Mouse (Mus musculus): ENCODE results near the gene Chrd. TPM values are rescaled to one million over a fixed set of nuclear protein-coding genes. Genes with fewer than 3 reads are reported as not detected.

The Chrd gene
- polyA plus RNA-seq, 1 experiment, result 1.1 TPM

DNA sequence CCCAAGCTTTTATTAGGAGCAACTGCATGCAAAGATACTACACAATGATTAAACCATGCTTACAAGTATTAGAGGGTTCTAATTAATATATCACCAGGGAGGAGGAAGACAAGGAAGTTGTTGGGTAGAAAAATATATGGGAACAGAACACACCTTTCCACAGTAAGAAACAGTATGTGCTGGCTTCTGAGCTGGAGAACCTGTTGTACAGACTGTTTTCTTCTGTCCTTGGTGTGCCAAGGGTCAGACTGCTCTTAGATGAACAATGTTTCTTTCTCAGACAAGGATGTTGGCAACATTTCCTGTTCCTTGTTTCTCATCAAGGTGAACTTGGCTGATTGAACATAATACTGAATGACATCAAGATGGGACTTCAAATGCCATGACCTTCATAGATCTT, 51.8 kb downstream of the Chrd start:
- no peaks in the 10 kb centered on the region for H3K27me3 ChIP-seq (ENCODE audit: control insufficient read depth, insufficient read depth, low read length, poor library complexity, severe bottlenecking)
- H3K4me1 ChIP-seq (ENCODE audit: control insufficient read depth, insufficient read depth, low read length), result no peaks in the 10 kb centered on the region
- H3K9ac ChIP-seq (ENCODE audit: low read depth, poor library complexity, severe bottlenecking), result no peak overlapping the region
- no peaks in the 10 kb centered on the region for H3K9me3 ChIP-seq (replicated peaks; ENCODE audit: control insufficient read depth, insufficient read depth, low read length, poor library complexity, severe bottlenecking)
- H3K27ac ChIP-seq (ENCODE audit: insufficient read depth, low read length), result no peak overlapping the region
- no peak overlapping the region for H3K4me3 ChIP-seq (ENCODE audit: low read depth, low read length)
- TF ChIP-seq POLR2A (IDR thresholded peaks at IDR 0.05; ENCODE audit: insufficient read depth, low read length) (no peak), CTCF (IDR thresholded peaks at IDR 0.05; ENCODE audit: low read depth, low read length) (no peak), EP300 (IDR thresholded peaks at IDR 0.05; ENCODE audit: insufficient read depth, low read depth, low read length) (no peak)
- no peaks in the 10 kb centered on the region for H3K36me3 ChIP-seq (ENCODE audit: control insufficient read depth, insufficient read depth, low read length, poor library complexity, severe bottlenecking)

DNA sequence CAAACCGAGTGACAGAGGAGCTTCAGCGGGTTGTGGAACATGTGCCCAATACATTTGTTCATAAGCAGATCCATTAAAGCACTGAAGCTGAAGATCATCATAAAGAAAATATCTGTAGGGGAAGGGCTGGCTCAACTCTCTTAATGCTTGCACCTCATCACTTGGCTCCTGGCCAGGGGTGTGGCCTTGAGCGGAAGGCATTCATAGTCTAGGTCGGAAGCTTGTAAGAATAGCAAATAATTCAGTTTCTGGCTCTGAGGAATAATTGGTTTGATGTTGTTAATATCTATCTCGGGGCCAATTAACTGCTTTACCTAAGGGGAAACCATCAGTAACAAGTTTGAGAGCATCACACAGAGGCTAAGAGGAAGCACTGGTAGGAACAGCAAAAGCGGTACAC, 53.6 kb downstream of the Chrd start:
- no peak overlapping the region for H3K9ac ChIP-seq (ENCODE audit: low read depth, poor library complexity, severe bottlenecking)

DNA sequence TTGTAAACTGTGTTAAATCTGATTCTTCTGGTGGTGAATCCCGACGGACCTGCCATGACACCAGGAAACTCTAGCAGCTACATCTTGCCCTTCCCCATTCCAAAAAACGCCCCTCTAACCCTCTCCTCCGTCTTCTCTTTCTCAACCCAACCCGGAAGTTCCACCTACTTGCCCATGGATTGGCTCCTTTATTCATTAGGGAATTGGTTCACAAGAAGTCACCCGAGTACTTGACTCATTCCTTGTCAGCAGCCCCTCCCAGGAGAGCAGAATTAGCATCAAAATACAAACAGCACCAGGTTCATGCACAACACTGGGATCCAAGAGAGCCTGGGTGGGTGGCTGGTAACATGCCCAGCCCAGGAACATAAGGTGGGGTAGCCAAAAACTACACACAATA, 58.9 kb downstream of the Chrd start:
- H3K9me3 ChIP-seq (replicated peaks; ENCODE audit: control insufficient read depth, insufficient read depth, low read length, poor library complexity, severe bottlenecking), result no peaks in the 10 kb centered on the region
- peak overlapping the region; percentile 97 for H3K4me3 ChIP-seq (ENCODE audit: low read depth, low read length)
- H3K4me1 ChIP-seq (ENCODE audit: control insufficient read depth, insufficient read depth, low read length), result no peaks in the 10 kb centered on the region
- peak overlapping the region; percentile 96 for H3K27ac ChIP-seq (ENCODE audit: insufficient read depth, low read length)
- H3K9ac ChIP-seq (ENCODE audit: low read depth, poor library complexity, severe bottlenecking), result peak overlapping the region; percentile 78
- no peaks in the 10 kb centered on the region for H3K36me3 ChIP-seq (ENCODE audit: control insufficient read depth, insufficient read depth, low read length, poor library complexity, severe bottlenecking)
- TF ChIP-seq EP300 (IDR thresholded peaks at IDR 0.05; ENCODE audit: insufficient read depth, low read depth, low read length) (no peak), POLR2A (IDR thresholded peaks at IDR 0.05; ENCODE audit: insufficient read depth, low read length) (no peak), CTCF (IDR thresholded peaks at IDR 0.05; ENCODE audit: low read depth, low read length) (no peak)
- no peaks in the 10 kb centered on the region for H3K27me3 ChIP-seq (ENCODE audit: control insufficient read depth, insufficient read depth, low read length, poor library complexity, severe bottlenecking)

More for the DNA sequence above, 53.6 kb downstream of the Chrd start:
- Histone ChIP-seq H3K27ac (ENCODE audit: insufficient read depth, low read length) (no peak overlapping the region), H3K27me3 (ENCODE audit: control insufficient read depth, insufficient read depth, low read length, poor library complexity, severe bottlenecking) (no peaks in the 10 kb centered on the region), H3K4me1 (ENCODE audit: control insufficient read depth, insufficient read depth, low read length) (no peaks in the 10 kb centered on the region), H3K4me3 (ENCODE audit: low read depth, low read length) (no peak overlapping the region), H3K36me3 (ENCODE audit: control insufficient read depth, insufficient read depth, low read length, poor library complexity, severe bottlenecking) (no peaks in the 10 kb centered on the region), H3K9me3 (replicated peaks; ENCODE audit: control insufficient read depth, insufficient read depth, low read length, poor library complexity, severe bottlenecking) (no peaks in the 10 kb centered on the region)
- TF ChIP-seq EP300 (IDR thresholded peaks at IDR 0.05; ENCODE audit: insufficient read depth, low read depth, low read length) (no peak), CTCF (IDR thresholded peaks at IDR 0.05; ENCODE audit: low read depth, low read length) (no peak), POLR2A (IDR thresholded peaks at IDR 0.05; ENCODE audit: insufficient read depth, low read length) (no peak)

Other genes starting within 250 kb of the Chrd start
- 86.6 and 94.0 TPM in 2 replicates for gene Eif2b5, start 234.3 kb upstream of the Chrd start, polyA plus RNA-seq (2011; ENCODE audit: insufficient read depth, insufficient read length, low read depth, missing spikeins)
- 37.9 and 38.8 TPM in 2 replicates for gene Dvl3, start 216.1 kb upstream of the Chrd start, polyA plus RNA-seq (2011; ENCODE audit: insufficient read depth, insufficient read length, low read depth, missing spikeins)
- gene Ap2m1, start 197.6 kb upstream of the Chrd start, polyA plus RNA-seq (2011; ENCODE audit: insufficient read depth, insufficient read length, low read depth, missing spikeins), result 282 and 298 TPM in 2 replicates
- 56.2 and 61.0 TPM in 2 replicates for gene Abcf3, start 184.6 kb upstream of the Chrd start, polyA plus RNA-seq (2011; ENCODE audit: insufficient read depth, insufficient read length, low read depth, missing spikeins)
- gene Vwa5b2, start 143.7 kb upstream of the Chrd start, polyA plus RNA-seq (2011; ENCODE audit: insufficient read depth, insufficient read length, low read depth, missing spikeins), result 1.2 TPM in 2 replicates
- 9.4 and 10.8 TPM in 2 replicates for gene Eef1akmt4, start 121.5 kb upstream of the Chrd start, polyA plus RNA-seq (2011; ENCODE audit: insufficient read depth, insufficient read length, low read depth, missing spikeins)
- not detected in 2 replicates for gene Gm49333, start 121.5 kb upstream of the Chrd start, polyA plus RNA-seq (2011; ENCODE audit: insufficient read depth, insufficient read length, low read depth, missing spikeins)
- gene Alg3, start 121.4 kb upstream of the Chrd start, polyA plus RNA-seq (2011; ENCODE audit: insufficient read depth, insufficient read length, low read depth, missing spikeins), result 36.7 and 39.3 TPM in 2 replicates
- gene Camk2n2, start 111.8 kb upstream of the Chrd start, polyA plus RNA-seq (2011; ENCODE audit: insufficient read depth, insufficient read length, low read depth, missing spikeins), result 1.7 and 2.4 TPM in 2 replicates
- gene Ece2, start 103.3 kb upstream of the Chrd start, polyA plus RNA-seq (2011; ENCODE audit: insufficient read depth, insufficient read length, low read depth, missing spikeins), result 3.4 and 3.6 TPM in 2 replicates
- gene Psmd2, start 81.5 kb upstream of the Chrd start, polyA plus RNA-seq (2011; ENCODE audit: insufficient read depth, insufficient read length, low read depth, missing spikeins), result 276 and 288 TPM in 2 replicates
- 462 and 483 TPM in 2 replicates for gene Eif4g1, start 64.8 kb upstream of the Chrd start, polyA plus RNA-seq (2011; ENCODE audit: insufficient read depth, insufficient read length, low read depth, missing spikeins)
- 5.9 and 7.1 TPM in 2 replicates for gene Fam131a, start 39.9 kb upstream of the Chrd start, polyA plus RNA-seq (2011; ENCODE audit: insufficient read depth, insufficient read length, low read depth, missing spikeins)
- gene Polr2h, start 15.5 kb upstream of the Chrd start, polyA plus RNA-seq (2011; ENCODE audit: insufficient read depth, insufficient read length, low read depth, missing spikeins), result 90.6 and 94.5 TPM in 2 replicates
- 8.8 and 10.2 TPM in 2 replicates for gene Clcn2, start 15.4 kb upstream of the Chrd start, polyA plus RNA-seq (2011; ENCODE audit: insufficient read depth, insufficient read length, low read depth, missing spikeins)
- 4.6 and 4.7 TPM in 2 replicates for gene Thpo, start 1.4 kb downstream of the Chrd start, polyA plus RNA-seq (2011; ENCODE audit: insufficient read depth, insufficient read length, low read depth, missing spikeins)

Data from ES-Bruce4 (cell line).